Mouse (Mus musculus): ENCODE measurements around the gene Ciita.

The Ciita gene

DNA sequence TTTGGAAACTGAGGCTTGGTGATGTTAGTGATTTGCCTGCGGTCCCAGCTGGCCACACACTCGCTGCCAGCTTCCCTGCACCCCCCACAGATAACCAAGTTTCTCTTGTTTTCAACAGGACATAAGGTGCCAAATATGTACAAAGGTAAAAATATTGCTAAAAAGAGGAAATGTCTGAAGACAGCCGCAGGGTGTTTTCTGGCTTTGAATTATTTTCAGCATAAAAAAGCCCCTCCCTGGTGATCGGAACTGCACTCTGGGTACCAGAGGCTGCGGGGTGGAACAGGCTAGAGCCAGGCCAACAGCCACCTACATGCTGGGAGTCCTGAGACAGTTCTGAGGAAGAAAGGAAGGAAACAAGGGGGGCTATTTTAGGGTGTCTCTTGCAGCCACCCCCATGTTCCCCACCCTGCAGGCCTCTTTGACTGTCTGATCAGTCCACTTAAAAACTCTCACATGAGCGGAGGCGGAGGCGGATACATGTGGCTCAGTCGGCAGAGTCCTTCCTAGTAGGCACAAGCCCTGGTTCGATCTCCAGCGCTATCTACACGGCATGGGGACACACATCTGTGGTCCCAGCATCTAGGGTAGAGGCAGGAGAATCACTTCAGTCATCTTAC lies 36.2 kb downstream of the Ciita start:
- in situ Hi-C loops (cut with MboI, MseI) = loop anchor here (5.0 to 25.0 kb wide), 2 partner anchors 94 to 229 kb away; no protein-coding TSS in a partner anchor

DNA sequence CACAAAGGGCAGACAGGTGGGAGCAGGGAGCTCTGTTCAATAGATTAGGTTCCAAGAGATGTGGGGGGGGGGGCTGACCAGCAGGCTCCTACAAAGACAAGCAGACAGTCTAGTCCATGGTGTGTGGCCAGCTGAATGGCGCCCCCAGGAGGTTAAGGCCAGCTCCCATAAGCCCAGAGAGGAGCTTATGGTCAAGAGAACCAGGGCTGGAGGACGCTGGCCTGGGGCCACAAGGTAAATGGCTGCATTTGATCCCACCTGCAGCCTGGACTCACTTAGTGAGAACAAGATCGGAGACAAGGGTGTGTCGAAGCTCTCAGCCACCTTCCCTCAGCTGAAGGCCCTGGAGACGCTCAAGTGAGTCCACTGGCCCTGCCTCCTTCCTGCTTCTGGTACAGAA lies 38.2 kb downstream of the Ciita start:
- in situ Hi-C loops (cut with MboI, MseI) = loop anchor here (5.0 to 25.0 kb wide), 2 partner anchors 96 to 231 kb away; no protein-coding TSS in a partner anchor

DNA sequence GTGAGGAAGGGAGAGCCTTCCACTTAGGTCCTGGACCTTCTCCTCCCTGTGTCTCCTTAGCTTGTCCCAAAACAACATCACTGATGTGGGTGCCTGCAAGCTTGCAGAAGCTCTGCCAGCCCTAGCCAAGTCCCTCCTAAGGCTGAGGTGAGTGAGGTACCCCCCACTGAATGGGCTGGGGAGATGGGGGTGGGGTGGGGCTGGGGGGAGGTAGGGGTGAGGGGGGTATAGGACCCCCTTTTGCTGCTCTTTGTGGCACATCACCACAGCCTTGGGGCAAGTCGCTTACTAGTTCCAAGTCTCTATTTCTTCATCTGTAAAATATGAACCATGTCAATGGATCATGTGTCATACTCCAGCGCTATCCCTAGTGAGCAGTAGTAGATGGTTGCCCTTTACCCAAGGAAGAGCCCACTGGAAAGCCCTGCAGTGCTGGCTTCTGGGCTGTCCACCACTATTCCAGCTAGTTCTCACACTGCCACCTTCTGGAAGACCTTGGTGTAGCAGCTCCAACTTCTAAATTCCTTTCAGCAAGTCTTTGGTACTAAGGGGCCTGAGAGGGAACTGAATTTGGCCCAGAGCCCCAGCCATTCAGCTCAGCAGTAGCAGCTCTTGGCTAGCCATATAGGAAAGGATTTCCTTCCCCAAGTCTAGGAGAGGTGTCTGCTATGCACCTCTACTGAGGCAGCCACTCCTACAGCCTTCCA lies 41.2 kb downstream of the Ciita start:
- in situ Hi-C loops (cut with MboI, MseI) = loop anchor here in 1 of 2 experiments (25.0 kb wide), 1 partner anchor 234 kb away; no protein-coding TSS in a partner anchor

DNA sequence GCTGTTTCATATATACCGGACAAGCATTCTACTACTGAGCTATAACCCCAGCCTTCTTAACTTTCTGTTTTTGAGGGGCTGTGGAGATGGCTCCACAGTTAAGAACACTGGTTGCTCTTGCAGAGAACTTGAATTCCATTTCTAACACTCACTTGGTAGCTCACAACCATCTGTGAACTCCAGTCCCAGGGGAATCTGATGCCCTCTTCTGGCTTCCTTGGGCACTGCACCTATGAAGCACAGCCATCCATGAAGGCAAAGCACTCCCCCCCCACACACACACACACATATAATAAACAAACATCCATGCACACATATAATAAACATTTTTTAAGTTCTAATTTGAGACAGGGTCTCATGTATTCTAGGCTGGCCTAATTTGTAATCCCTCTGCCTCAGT lies 43.0 kb downstream of the Ciita start:
- in situ Hi-C loops (cut with MboI, MseI) = loop anchor here in 1 of 2 experiments (25.0 kb wide), 1 partner anchor 236 kb away; no protein-coding TSS in a partner anchor

DNA sequence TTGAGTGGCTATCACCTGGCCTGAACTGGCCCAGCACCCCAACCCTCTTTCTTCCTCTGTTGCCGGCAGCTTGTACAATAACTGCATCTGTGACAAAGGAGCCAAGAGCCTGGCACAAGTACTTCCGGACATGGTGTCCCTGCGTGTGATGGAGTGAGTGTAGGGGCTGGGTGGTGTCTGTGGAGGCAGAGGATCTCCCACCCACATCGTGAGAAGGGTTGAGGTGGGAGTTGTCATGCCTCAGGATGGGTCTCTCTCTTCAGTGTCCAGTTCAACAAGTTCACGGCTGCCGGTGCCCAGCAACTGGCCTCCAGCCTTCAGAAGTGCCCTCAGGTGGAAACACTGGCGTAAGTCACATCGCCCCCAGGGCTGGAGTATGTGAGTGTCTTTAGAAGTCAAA lies 43.8 kb downstream of the Ciita start:
- in situ Hi-C loops (cut with MboI, MseI) = loop anchor here in 1 of 2 experiments (25.0 kb wide), 1 partner anchor 236 kb away; no protein-coding TSS in a partner anchor

DNA sequence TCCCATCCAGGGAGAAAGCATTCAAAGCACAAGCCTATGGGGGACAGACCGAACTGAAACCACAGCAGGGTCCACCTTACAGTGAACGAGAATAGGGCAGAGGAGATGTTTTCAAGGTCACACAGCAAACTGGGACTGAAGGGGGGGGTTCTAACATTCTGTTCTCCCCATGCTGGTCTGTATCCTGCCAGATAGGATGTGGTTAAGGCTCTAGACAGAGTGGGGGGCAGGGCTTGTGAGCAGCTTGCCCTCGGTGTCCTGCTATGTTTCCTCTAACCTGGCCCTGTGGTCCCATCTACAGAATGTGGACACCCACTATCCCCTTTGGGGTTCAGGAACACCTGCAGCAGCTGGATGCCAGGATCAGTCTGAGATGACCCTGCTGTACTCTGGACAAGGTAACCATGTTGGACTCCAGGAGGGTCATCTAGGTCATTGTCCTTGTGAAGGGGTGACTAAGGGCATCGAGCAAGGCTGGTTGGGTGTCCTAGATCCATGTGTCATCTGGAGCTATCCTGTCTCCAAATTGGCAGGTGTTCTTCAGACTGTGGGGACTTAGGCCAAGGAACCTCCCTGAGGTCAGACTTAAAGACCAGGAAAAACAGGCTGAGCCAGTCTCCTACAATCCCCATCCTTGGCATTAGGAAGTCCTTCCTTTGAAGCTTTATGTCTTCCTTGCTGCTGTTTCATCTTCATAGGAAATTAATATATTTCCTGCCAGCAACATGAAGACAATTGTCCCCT lies 45.2 kb downstream of the Ciita start:
- in situ Hi-C loops (cut with MboI, MseI) = loop anchor here (5.0 to 25.0 kb wide), 3 partner anchors 103 to 248 kb away; no protein-coding TSS in a partner anchor

DNA sequence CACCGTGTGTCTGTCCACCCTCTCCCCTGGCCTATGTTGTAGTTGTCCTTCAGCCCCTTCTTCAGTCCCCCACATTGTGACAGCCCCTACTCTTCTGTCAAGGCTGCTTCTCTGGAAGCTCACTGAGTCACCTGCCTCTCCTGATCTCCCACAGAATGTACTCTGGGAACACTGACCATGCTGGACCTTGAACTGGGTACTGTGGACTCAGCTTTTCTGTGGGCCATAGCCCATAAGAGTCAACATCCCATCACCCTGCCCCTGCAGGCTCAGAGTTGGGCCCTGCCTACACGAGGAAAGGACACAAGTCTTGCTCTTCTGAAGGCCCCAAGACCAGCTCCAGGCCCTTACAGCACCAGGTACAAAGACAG lies 45.7 kb downstream of the Ciita start:
- in situ Hi-C loops (cut with MboI, MseI) = loop anchor here (5.0 kb wide), 2 partner anchors 103 to 248 kb away; no protein-coding TSS in a partner anchor

DNA sequence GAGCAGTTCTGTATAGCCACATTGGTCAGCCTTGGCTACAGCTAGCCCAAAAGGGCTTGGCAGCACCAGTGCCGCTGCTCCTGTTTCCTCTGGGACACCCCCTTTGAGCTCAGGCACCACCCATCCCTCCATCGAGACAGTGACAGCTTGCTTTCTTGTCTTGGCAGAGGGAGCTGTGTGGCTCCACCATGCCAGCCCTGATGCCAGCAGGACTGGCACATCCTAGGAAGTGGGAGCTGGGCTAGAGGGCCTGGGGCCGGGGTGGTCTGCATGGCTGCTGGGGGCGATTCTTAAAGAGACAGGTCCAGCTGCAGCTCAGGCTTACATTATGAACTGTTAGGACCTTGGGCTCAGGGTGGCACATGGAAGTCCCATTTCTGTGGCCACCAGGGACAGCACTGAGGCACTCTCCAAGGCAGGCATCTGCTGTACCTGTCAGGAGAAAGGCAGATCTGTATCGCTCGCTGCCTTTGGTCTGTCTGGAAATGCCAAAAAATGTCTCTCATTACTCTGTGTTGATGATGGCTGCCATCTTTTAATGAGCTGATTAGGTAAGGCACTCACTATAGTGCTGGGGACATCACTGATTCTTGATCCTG lies 47.3 kb downstream of the Ciita start:
- in situ Hi-C loops (cut with MboI, MseI) = loop anchor here (5.0 kb wide), 2 partner anchors 105 to 250 kb away; no protein-coding TSS in a partner anchor

DNA sequence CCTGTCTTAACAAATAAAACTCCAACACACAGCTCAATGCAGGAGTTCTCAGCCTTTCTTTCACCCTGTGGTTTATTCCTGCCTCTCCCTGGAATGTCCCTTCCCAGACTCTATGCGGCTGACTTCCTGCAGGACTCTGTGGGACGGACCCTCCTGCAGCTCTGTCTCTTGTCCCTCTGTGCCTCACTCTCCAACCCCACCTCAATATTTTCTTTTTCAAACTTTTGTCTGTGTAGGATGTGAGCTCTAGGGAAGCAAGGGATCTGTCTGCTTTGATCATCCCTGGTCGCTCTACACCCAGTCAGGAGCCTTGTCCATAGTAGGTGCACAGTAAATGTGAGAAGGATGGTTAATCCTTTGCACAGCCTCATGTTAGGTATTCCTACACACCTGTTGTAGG lies 48.5 kb downstream of the Ciita start:
- in situ Hi-C loops (cut with MboI, MseI) = loop anchor here (5.0 kb wide), 2 partner anchors 106 to 251 kb away; no protein-coding TSS in a partner anchor

DNA sequence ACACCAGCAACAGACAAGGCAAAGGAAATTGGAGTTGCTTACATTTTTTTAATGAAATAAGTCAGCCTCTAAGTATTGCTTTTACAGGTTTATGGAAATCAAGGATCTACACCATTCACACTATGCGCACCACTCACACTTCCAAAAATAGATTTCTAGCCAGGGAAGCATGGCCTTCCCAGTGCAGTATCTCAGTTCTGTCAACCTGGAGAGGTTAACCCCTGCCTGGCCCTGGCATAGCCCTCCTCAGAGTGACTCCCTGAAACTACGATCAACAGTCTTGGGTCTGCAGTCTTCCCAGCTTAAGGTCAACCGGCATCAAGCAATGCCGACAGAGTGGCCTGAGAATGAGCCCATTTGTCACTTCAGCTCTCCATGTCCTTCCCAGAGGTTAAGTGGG lies 50.3 kb downstream of the Ciita start:
- in situ Hi-C loops (cut with MboI, MseI) = loop anchor here in 1 of 2 experiments (10.0 kb wide), 1 partner anchor 795 kb away; the partner anchor contains the start of gene Snx29

DNA sequence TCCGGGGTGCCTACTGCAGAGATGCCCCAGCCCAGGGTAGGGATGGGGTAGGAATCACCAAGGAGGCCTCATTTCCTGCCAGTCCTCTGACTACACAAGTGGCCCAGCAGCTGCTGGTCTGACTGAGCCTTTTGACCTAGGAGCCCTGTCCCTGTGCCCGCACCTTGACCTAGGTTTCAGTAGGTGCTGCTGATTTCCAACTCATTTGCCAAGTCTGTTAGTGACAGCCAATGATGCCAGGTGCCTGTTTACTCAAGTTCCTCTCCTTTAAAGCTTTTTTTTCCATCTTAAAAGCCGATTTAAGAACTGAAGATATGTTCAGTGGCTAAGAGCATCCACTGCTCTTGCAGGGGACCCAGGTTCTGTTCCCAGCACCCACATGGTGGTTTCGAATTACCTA lies 53.9 kb downstream of the Ciita start:
- in situ Hi-C loops (cut with MboI, MseI) = loop anchor here in 1 of 2 experiments (10.0 kb wide), 1 partner anchor 791 kb away; the partner anchor contains the start of gene Snx29

DNA sequence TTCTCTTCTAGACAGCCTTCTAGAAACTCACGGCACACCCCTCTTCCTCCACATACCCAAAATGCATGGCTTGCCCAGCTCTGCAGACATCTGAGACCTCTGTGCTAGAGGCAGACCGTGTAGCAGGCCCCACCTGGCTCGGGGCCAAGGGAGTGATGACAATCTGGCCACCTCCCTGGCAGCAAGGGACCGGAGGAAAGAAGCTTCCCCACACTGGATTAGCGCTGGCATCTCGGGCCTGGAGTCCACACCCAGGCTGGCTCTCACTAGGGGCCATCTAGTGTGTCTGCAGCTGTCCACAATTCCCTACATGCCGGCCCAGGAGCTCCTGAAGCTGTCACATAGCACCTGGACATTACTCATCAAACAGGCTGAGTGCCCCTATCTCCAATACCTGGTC lies 54.7 kb downstream of the Ciita start:
- in situ Hi-C loops (cut with MboI, MseI) = loop anchor here in 1 of 2 experiments (10.0 kb wide), 1 partner anchor 790 kb away; the partner anchor contains the start of gene Snx29

DNA sequence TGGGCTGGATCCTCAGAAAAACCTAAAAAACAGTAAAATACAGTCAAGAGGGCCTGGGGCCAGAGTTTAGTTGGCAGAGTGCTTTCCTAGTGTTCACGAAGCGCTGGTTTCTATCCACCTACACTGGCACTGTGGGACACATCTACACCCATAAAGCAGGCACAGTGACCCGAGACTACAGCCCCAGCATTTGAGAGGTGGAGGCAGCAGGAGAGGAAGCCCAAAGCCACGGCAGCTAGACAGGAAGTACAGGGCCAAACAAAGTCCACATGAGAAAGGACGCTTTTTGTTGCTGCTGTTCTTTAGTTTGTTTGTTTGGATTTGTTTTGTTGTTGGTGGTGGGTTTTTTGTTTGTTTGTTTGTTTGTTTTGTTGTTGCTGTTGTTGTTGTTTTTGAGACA lies 56.5 kb downstream of the Ciita start:
- in situ Hi-C loops (cut with MboI, MseI) = loop anchor here in 1 of 2 experiments (10.0 kb wide), 1 partner anchor 788 kb away; the partner anchor contains the start of gene Snx29

DNA sequence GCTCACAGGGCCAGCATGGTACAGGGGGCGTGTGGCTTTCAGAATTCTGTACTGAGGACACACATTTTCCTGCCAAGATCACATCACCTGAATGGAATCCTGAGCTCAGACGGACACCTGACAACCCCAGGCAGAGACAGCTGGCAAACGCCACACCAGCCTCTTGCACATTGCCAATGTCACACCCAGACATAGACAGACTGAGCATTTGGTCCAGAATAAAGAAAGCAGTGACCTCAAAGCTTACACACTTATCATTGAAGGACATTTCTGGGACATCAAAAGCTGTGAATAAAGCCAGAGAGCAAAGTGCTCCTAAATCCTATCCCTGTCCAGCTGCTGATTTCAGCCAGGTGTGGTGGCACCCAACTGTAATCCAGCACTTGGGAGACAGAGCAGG lies 57.1 kb downstream of the Ciita start:
- in situ Hi-C loops (cut with MboI, MseI) = loop anchor here in 1 of 2 experiments (10.0 kb wide), 1 partner anchor 788 kb away; the partner anchor contains the start of gene Snx29

DNA sequence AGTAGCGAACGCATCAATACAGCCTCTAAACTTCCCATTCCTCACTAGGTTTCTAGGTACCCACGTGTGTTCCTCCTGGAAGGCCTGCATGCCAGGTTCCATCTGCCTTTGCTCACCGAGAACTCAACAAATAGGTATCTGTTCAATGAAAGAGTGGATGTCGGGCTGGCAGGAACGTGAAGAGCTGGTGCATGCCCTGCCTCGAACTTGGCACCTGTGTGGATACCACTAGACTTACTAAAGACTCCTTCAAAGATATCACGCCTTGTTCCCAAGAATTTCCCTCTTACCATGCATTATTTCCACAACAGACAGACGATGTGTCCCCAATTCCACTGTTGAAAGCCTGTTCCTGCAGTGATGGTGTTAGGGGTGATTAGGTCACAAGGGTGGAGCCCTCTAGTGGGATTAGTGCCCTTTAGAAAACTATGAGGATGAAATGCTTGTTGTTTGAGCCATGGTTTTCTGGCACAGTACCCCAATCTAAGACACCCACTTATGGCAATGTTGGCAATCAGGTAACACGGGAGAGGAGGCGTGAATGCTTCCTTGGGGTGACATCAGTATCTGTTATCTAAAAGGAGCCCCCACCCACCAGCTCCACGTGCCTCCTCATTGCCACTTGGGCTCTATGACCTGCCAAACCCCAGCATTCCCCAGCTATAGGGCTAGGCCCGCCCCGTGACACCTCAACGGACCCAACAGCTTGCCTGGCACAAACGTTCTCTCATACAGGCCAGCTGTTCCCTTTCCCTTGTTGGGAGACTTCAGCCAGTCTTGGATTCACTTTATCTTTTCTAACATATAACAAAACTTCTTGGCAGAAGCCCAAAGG lies 61.1 kb downstream of the Ciita start:
- in situ Hi-C loops (cut with MboI, MseI) = no loop called here

DNA sequence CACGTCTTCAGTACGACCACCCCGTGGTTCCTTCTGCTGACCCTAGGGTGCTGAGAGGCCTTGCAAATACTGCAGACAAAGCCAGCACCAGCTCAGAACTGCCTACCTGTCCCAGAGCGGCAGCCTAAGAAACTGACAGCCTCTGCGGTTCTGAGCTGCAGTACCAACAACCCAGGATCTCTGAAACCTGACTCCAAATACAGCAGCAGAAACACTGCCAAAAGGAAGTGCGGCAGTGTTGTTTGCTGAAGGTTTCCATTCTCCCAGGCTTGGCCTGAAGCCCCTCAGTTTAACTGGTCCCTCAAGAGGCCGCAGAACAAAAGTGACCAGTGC lies 61.7 kb downstream of the Ciita start:
- in situ Hi-C loops (cut with MboI, MseI) = no loop called here

DNA sequence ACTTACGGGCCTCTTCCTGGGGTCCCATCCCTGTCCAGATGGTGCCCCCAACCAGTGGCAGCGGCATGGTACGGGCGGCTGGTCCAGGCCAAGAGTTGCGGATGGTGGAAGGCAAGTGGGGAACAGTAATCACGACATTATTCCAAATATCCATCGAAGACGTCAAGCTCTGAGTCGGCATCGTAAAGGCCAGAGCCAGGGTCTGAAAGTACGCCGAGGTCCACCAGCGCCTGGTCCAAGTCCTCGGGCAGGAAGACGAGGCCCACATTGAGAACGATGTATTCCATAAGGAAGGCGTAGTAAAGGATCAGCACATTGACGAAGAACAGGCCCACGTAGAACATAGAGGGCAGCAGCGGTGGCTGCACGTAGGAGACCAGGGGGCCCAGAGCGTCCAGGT lies 62.4 kb downstream of the Ciita start:
- in situ Hi-C loops (cut with MboI, MseI) = no loop called here

DNA sequence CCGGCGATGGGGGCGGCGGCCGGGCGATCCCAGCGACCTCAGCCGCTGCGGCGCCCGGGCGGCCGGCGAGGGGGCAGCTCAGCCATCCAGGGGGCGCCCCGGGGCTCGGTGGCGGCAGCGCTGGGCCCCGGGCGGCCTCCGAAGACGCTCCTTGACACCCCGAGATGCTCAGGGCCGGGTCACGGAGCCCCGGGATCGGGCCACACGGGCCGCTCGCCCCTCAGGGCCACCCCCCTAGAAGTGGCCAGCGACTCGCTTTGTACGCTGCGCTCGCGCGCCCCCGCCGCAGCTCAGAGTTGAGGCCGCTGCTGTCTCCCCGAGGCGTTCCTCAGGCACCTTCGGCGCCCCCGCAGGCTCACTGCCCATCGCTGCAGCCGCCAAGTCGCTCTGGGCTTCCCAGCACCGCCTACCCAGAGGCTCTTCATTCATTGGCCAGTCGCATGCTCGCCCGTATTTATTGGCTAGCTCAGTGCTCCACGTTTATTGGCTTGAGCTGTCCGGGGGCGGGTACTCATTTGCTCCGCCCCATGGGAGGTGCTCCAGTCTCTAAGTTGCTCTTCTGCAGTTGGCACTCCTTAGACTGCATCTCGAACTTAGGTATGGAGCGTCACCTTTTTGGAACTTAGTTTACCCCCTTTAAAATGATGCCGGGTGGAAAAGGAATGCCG lies 63.0 kb downstream of the Ciita start, which contains the start of gene Dexi:
Gene Dexi (minus strand): TSS at position 357 of the 668 bp plus-strand sequence.
- in situ Hi-C loops (cut with MboI, MseI) = no loop called here

DNA sequence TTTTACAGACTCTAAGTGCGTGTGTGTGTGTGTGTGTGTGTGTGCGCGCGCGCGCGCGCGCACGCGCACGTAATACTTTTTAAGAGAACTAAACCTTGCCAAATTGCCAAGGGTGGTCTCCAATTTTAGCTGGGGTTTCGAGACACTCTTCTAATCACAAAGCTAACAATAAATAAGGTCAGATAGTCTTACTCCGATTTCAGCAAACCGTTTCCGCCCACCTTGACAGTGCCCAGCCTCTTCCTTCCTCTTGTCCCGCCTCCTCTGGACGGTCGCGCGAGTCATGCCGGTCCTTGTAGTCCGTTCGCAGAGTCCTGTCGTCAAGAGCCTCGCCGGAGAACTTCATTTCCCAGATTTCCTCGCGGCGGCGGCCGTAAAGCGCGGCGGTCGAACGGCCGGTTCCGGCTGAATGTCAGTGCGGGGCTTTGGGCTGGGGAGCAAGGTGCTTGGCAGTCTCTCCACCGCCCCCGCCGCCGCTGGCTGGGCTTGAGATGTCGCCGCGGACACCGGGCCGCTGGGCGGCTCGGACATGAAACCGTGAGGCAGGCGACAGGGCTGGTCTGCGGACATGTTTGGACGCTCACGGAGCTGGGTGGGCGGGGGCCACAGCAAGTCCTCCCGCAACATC lies 65.2 kb downstream of the Ciita start, which contains the start of gene Clec16a:
Gene Clec16a (plus strand): TSS at position 345 of the 628 bp plus-strand sequence.
- in situ Hi-C loops (cut with MboI, MseI) = loop anchor here in 1 of 2 experiments (5.0 kb wide), 1 partner anchor 447 kb away; no protein-coding TSS in a partner anchor

Data from T-helper 17 cell (primary cell).